Mouse (Mus musculus) retina, postnatal 1 day (tissue): ENCODE measurements at regions not wholly inside any gene's neighbourhood (a gene's known extent, or its start where the extent isn't known, plus 50 kb on each side); places are given as distances from the start of the nearest gene placed in this dataset.
A peak's percentile ranks its signal among the peaks of the same experiment; 100 is the strongest.

Experiments
- DNase-seq: peaks from one replicate; pipeline ENCODE4 v3.0.0-alpha.2; 2012

DNA sequence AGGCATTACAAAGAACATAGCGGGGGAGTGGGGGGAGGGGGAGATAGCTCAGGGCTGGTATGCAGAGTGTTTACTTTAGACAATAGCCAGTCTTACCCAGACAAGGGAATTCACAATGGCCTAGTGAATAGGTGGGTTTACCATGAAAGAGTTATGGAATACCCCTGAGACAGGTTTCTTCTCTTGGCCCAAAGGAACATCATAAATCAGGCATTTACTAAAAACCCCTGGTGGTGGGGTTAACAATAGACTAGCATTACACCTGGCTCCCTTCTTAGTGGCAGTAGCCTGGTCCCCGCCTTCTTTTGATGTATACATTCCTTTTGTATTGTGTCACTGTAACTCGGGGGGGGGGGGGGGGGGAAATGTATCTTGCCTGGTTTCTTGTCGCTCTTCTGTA, 696.8 kb upstream of the Gm10801 start:
- DNase-seq, result peak; percentile 6

- peak; percentile 89 for DNase-seq
Observed at GRCm38 (mm10) chr2:97975486-97975885, 686.6 kb upstream of the Gm10801 start.

GRCm38 (mm10) chr2:97990666-97991065, 671.4 kb upstream of the Gm10801 start:
- no peak for DNase-seq

DNA sequence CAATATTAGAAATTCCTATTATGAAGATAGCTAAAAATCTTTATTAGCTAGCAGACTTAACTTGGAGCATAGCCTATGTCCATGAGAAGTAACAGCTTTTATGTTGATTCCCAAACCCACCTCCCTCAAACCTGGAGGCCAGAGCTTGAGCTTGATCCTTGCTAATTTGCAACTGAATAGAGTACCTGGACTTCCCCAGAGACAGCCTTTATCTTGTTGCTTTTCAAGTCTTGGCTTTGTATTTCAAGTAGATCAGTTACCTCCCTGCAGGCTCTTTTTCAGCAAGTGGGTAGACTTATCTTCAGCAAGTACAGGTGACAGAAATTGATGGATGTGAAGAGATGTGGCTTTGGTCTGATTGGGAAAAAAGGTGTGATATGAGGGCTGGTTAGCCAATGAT, 630.1 kb upstream of the Gm10801 start:
- DNase-seq, result no peak

DNA sequence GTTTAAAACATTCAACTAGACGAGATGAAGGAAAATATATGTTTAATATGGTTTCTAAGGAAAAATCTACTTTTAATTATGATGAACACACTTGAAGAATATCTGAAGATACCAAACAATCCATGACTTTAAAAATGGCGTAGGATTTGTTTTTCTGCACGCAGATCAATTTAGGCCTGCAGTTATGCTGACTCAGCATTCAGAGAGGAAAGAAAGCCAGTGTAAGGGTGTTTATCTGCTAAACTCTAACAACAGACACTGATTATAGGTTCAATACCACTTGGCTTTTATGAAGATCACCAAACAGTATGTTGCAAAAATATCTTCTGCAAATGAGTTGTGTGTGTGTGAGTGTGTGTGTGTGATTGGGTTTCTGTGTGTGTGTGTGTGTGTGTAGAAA, 623.3 kb upstream of the Gm10801 start:
- DNase-seq, result no peak
